Mouse (Mus musculus) liver, postnatal 0 days (tissue): Measurements from ENCODE around the gene Chtop. TPM values are rescaled to one million over a fixed set of nuclear protein-coding genes. Genes with fewer than 3 reads are reported as not detected.

Experiments used
- ATAC-seq: fragments of 200-750 bp; cut with Nextera tagmentation; 2 replicates; pipeline ENCODE4 v1.8.0; 2017; ENCODE audit warnings: mild to moderate bottlenecking, moderate library complexity
- DNase-seq: peaks from one replicate; pipeline ENCODE4 v3.0.0-alpha.2; 2016
- H3K27ac ChIP-seq: fragments of 300-500 bp; sonication (generic); 2 replicates; pipeline ENCODE4 v1.5.1; 2014; ENCODE audit warnings: antibody characterized with exemption, moderate library complexity, mild to moderate bottlenecking, low read depth
- H3K27me3 ChIP-seq: fragments of 300-500 bp; sonication (generic); 2 replicates; pipeline ENCODE4 v1.6.1; 2014; ENCODE audit warnings: low read length, control low read depth, mixed read lengths; ENCODE audit not compliant: insufficient read depth
- H3K36me3 ChIP-seq: fragments of 300-500 bp; sonication (generic); replicated peaks from 2 replicates; pipeline ENCODE4 v1.6.1; 2014; ENCODE audit warnings: mild to moderate bottlenecking, control low read depth, low read length, moderate library complexity, mixed read lengths; ENCODE audit not compliant: insufficient read depth
- H3K4me1 ChIP-seq: fragments of 300-500 bp; sonication (generic); 2 replicates; pipeline ENCODE4 v1.6.1; 2014; ENCODE audit warnings: antibody characterized with exemption, mild to moderate bottlenecking, control low read depth; ENCODE audit not compliant: insufficient read depth
- H3K4me2 ChIP-seq: fragments of 300-500 bp; sonication (generic); 2 replicates; pipeline ENCODE4 v1.6.1; 2014; ENCODE audit warnings: low read depth, mild to moderate bottlenecking, low read length, moderate library complexity, mixed read lengths
- H3K4me3 ChIP-seq: fragments of 300-500 bp; sonication (generic); 2 replicates; pipeline ENCODE4 v1.5.1; 2014; ENCODE audit warnings: low read depth, low read length
- H3K9ac ChIP-seq: fragments of 300-500 bp; sonication (generic); replicated peaks from 2 replicates; pipeline ENCODE4 v1.6.1; 2014; ENCODE audit warnings: mild to moderate bottlenecking, moderate library complexity
- H3K9me3 ChIP-seq: fragments of 300-500 bp; sonication (generic); 2 replicates; pipeline ENCODE4 v1.6.1; 2016; ENCODE audit warnings: mild to moderate bottlenecking, control low read depth, low read length, mixed read lengths
- CTCF ChIP-seq: sonication (generic); IDR thresholded peaks from 2 replicates; pipeline ENCODE4 v1.5.1; 2016; ENCODE audit warnings: antibody characterized with exemption, low read depth
- EP300 ChIP-seq: IDR thresholded peaks from 2 replicates; pipeline ENCODE4 v1.6.1; 2016; ENCODE audit warnings: antibody characterized with exemption, low read depth, mild to moderate bottlenecking
- WGBS: fragments of 180-500 bp; shearing (Covaris S2); extraction: QIAGEN DNeasy Blood & Tissue Kit; methylation state at CpG from one replicate; pipeline ENCODE4 v1.1.7; 2014; ENCODE audit not compliant: insufficient replicate concordance; 5-methylcytosine and 5-hydroxymethylcytosine counted together
- polyA plus RNA-seq: library from polyadenylated mRNA; unstranded; fragments of >200 nt; fragmentation: Nextera tagmentation; extraction: Ambion mirVana; gene quantifications from 2 replicates; pipeline ENCODE4 v1.2.1, GENCODE M21; 2015

Chtop gene
- polyA plus RNA-seq, 1 experiment from 2014 or later: 42.9 TPM

GRCm38 (mm10) chr3:90491350-90491749, 17.9 kb downstream of the Chtop start:
- ATAC-seq (peak; percentile 39), DNase-seq (no peak)
- TF ChIP-seq CTCF: peak; percentile 60
- TF ChIP-seq EP300: no peak
- 34% methylated on average over 2 of the region's 2 CpGs for WGBS
- no peak overlapping the region for H3K27ac ChIP-seq
- no peak overlapping the region for H3K4me3 ChIP-seq
- peaks cover 36% of the 10 kb centered on the region for H3K36me3 ChIP-seq
- no peaks in the 10 kb centered on the region for H3K9me3 ChIP-seq
- 0 out of 2 replicates have a peak overlapping the region, but pooled peaks have one; percentile 22 for H3K4me2 ChIP-seq
- no peaks in the 10 kb centered on the region for H3K27me3 ChIP-seq
- peaks cover 8% of the 10 kb centered on the region for H3K4me1 ChIP-seq
- H3K9ac ChIP-seq: no peak overlapping the region

- WGBS: 1% methylated on average over 37 of the region's 37 CpGs
- Histone ChIP-seq H3K4me3 (peak within 1 kb of the TSS; percentile 80), H3K9me3 (no peaks in the 10 kb centered on the region), H3K4me2 (peak within 1 kb of the TSS; percentile 77), H3K27me3 (no peaks in the 10 kb centered on the region), H3K9ac (peak within 1 kb of the TSS; percentile 74), H3K4me1 (peaks cover 8% of the 10 kb centered on the region), H3K36me3 (peaks cover 36% of the 10 kb centered on the region), H3K27ac (peak within 1 kb of the TSS; percentile 77)
- peak; percentile 97 for ATAC-seq
- TF ChIP-seq CTCF (peak; percentile 96), EP300 (no peak)
- peak; percentile 97 for DNase-seq
Observed at GRCm38 (mm10) chr3:90490696-90491256, 18.5 kb downstream of the Chtop start, which contains the start of gene Snapin. Snapin (minus strand) TSS chr3:90491033.

- WGBS: 87% methylated on average over 6 of the region's 6 CpGs
- H3K36me3 ChIP-seq: peaks cover 44% of the 10 kb centered on the region
- TF ChIP-seq EP300: no peak
- TF ChIP-seq CTCF: no peak
Observed at GRCm38 (mm10) chr3:90488576-90488975, 20.7 kb downstream of the Chtop start.

GRCm38 (mm10) chr3:90486998-90487397, 22.3 kb downstream of the Chtop start:
- H3K9me3 ChIP-seq: no peaks in the 10 kb centered on the region
- no peak overlapping the region for H3K4me2 ChIP-seq
- no peak overlapping the region for H3K4me3 ChIP-seq
- no peaks in the 10 kb centered on the region for H3K27me3 ChIP-seq
- DNase-seq (no peak), ATAC-seq (no peak)
- H3K9ac ChIP-seq: no peak overlapping the region
- peaks cover 5% of the 10 kb centered on the region for H3K4me1 ChIP-seq
- 70% methylated on average over 5 of the region's 5 CpGs for WGBS
- TF ChIP-seq CTCF (no peak), EP300 (no peak)
- H3K27ac ChIP-seq: no peak overlapping the region
- H3K36me3 ChIP-seq: peaks cover 58% of the 10 kb centered on the region

More at GRCm38 (mm10) chr3:90488576-90488975, 20.7 kb downstream of the Chtop start:
- Histone ChIP-seq H3K4me3 (no peak overlapping the region), H3K27me3 (no peaks in the 10 kb centered on the region), H3K9ac (no peak overlapping the region), H3K9me3 (no peaks in the 10 kb centered on the region), H3K4me2 (no peak overlapping the region), H3K27ac (no peak overlapping the region), H3K4me1 (peaks cover 8% of the 10 kb centered on the region)
- DNase-seq: no peak
- no peak for ATAC-seq

- peak within 1 kb of the TSS; percentile 98 for H3K9ac ChIP-seq
- peak within 1 kb of the TSS; percentile 95 for H3K27ac ChIP-seq
- H3K36me3 ChIP-seq: peaks cover 13% of the 10 kb centered on the region
- peak; percentile 95 for DNase-seq
- peak within 1 kb of the TSS; percentile 98 for H3K4me3 ChIP-seq
- TF ChIP-seq CTCF: peak; percentile 76
- peak; percentile 77 for TF ChIP-seq EP300
- H3K9me3 ChIP-seq: no peaks in the 10 kb centered on the region
- H3K4me1 ChIP-seq: 0 out of 2 replicates have a peak, but pooled peaks cover 9% of the 10 kb centered on the region
- under 1% methylated on average over 45 of the region's 45 CpGs for WGBS
- ATAC-seq: peak; percentile 100
- no peaks in the 10 kb centered on the region for H3K27me3 ChIP-seq
- peak within 1 kb of the TSS; percentile 76 for H3K4me2 ChIP-seq
Observed at GRCm38 (mm10) chr3:90475831-90476611, 33.3 kb downstream of the Chtop start, which contains the start of gene Ilf2. Ilf2 (plus strand) TSS chr3:90476126.

GRCm38 (mm10) chr3:90475151-90475830, 34.0 kb downstream of the Chtop start:
- Histone ChIP-seq H3K27me3 (no peaks in the 10 kb centered on the region), H3K4me1 (0 out of 2 replicates have a peak, but pooled peaks cover 9% of the 10 kb centered on the region), H3K9me3 (no peaks in the 10 kb centered on the region), H3K9ac (no peak overlapping the region), H3K36me3 (peaks cover 6% of the 10 kb centered on the region), H3K4me3 (peak overlapping the region; percentile 47), H3K27ac (no peak overlapping the region), H3K4me2 (peak overlapping the region; percentile 62)
- WGBS: 37% methylated on average over 15 of the region's 16 CpGs
- peak; percentile 2; the same call in 1 of the 2 replicates for ATAC-seq
- TF ChIP-seq CTCF (no peak), EP300 (no peak)
- no peak for DNase-seq
